Mouse (Mus musculus) kidney, postnatal 25 days (tissue): Measurements from ENCODE around the gene Olfr129.

Source experiments
- DNase-seq, 2 experiments: peaks; one replicate each; pipeline ENCODE4 v3.0.0; 2021; ENCODE audit warnings: mixed read lengths in 2 of 2

The Olfr129 gene

DNA sequence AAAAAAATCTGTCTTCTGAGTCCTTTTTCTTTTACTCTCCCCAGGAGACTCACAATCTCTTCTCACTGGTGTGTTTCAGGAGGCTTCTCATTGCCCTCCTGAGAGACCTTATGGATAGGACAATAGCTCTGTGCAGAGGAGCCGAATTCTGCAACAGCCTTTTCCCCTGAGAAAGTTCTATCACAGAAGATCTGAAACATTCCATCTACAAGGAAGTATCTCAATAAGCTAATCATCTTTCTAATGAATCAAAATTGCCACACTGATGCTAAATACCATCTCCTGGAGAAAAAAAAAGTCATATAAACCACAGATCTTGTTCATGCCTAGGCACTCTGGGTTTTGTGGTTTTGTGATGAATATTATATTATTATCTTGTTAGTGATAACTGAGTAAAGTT, at the start of gene Olfr129:
Olfr129 (minus strand) TSS at position 101 of the 400 bp plus-strand sequence.
- no peak for DNase-seq

- no peak for DNase-seq
Measured at GRCm38 (mm10) chr17:38088593-38088992, 28.7 kb upstream of the Olfr129 start, which contains the start of gene Olfr131. TSS of gene Olfr131 (minus strand) at chr17:38088693.

- DNase-seq: no peak
Measured at GRCm38 (mm10) chr17:38082364-38082763, 22.5 kb upstream of the Olfr129 start.

DNA sequence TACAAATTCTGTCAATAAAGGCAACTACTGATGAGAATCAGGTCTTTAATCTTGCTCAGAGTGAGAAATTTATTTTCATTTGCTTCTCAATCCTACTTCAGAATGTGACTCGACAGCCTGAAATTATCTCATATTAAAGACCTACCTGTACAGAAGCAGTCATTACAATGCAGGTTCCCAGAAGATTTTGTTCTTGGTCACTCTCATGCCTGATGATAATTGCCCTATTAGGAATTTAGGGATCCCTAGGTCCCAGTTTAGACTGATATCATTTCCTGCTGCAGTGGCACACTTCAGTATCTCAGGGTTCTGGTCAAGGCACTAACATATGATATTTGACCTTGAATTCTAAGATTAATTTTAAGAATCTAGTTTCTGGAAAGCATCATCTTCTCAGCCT, 3.7 kb upstream of the Olfr129 start, which contains the start of gene Olfr130:
Olfr130 (plus strand) TSS at position 301 of the 400 bp plus-strand sequence.
- DNase-seq: no peak

DNA sequence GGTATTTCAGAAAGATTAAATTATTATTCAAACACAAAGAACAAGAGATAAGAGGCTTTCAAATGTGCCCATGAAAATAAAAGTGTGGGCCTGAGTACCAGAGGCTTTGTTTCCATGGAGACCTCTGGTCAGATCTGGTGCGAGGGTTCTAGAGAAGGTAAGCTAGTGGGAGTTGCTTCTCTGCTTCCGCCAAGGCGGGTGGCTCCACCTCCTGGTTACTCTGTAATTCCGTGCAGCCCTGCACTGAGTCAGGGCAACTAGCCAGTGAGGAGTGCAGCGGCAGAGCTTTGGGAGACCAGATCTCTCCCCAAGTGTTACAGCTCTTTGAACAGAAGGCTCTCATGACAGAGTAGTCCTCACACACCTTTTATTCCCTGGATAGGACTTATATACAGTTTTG, 33.6 kb downstream of the Olfr129 start:
- DNase-seq: no peak

DNA sequence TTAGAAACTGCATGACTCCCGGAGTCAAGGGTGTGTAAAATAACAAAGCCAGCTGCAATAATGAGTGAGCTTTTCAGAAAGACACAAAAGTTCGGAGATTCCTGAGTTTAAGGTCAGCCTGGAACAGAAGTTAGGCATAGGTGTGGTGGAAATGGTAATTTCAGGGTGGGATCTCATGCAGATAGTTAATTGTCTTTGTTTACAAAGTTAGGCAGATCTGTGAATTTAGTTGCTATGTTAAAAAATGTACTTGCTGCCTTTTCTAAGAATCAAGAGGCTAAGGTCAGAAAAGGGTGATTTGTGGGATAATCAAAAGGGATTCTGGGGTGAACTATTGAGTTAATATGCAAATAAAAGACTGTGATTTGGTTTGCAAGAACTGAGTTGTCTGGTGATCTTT, 43.5 kb downstream of the Olfr129 start:
- DNase-seq: no peak

GRCm38 (mm10) chr17:38004996-38005395, 54.9 kb downstream of the Olfr129 start:
- no peak for DNase-seq
